Mouse (Mus musculus) bone marrow macrophage, adult 2 months (primary cell): ENCODE results near the gene Col24a1. TPM values are rescaled to one million over a fixed set of nuclear protein-coding genes. Genes with fewer than 3 reads are reported as not detected.

Source experiments
- H3K27ac ChIP-seq: 2 replicates; pipeline ENCODE4 v1.5.1; 2012; ENCODE audit warnings: low read depth, low read length; ENCODE audit not compliant: insufficient read depth
- H3K4me1 ChIP-seq: 2 replicates; pipeline ENCODE4 v1.6.1; 2012; ENCODE audit warnings: low read length; ENCODE audit not compliant: control insufficient read depth, insufficient read depth
- H3K4me3 ChIP-seq: 2 replicates; pipeline ENCODE4 v1.5.1; 2012; ENCODE audit warnings: mild to moderate bottlenecking, low read length, moderate library complexity; ENCODE audit not compliant: insufficient read depth
- CTCF ChIP-seq: IDR thresholded peaks from 2 replicates; pipeline ENCODE4 v1.5.1; 2012; ENCODE audit warnings: low read depth, mild to moderate bottlenecking, low read length, moderate library complexity
- POLR2A ChIP-seq: IDR thresholded peaks from 2 replicates; pipeline ENCODE4 v1.6.1; 2012; ENCODE audit warnings: mild to moderate bottlenecking, low read depth, low read length, borderline replicate concordance
- polyA plus RNA-seq: library from polyadenylated mRNA; stranded (reverse); fragments of >200 nt; gene quantifications from 2 replicates; pipeline ENCODE4 v1.2.4, GENCODE M21; 2012; ENCODE audit not compliant: missing spikeins, insufficient read depth, insufficient read length

Col24a1 gene
- polyA plus RNA-seq, 1 experiment, result not detected

DNA sequence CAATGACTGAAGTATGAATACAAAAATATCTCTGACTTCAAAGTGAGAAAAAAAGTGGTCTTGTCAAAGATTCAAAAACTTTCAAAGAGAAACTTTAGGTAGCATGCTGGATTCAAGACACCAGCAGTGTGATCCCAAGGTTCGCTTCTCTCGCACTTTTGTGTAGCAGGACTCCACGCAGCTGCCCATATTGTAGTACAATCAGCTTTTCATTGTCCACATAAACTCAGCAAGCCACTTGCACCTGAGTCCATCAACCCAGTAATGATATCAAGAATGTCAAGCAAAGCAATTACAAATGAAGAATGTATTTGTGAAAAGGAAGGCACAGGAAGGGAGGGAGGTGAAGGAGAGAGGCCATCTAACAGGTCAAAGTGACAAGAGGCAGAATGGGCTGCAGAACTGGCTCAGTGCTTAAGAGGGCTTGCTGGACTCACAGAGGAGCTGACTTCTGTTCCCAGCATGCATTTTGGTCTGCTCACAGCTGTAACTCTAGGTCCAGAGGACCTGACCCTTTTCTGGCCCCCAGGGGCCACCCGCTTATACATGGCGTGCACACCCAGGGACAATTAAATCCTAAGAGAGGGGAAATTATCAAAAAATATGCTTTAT lies 7.8 kb downstream of the Col24a1 start:
- no peak overlapping the region for H3K4me3 ChIP-seq
- TF ChIP-seq POLR2A, result no peak
- no peak for TF ChIP-seq CTCF
- no peaks in the 10 kb centered on the region for H3K4me1 ChIP-seq
- no peak overlapping the region for H3K27ac ChIP-seq

DNA sequence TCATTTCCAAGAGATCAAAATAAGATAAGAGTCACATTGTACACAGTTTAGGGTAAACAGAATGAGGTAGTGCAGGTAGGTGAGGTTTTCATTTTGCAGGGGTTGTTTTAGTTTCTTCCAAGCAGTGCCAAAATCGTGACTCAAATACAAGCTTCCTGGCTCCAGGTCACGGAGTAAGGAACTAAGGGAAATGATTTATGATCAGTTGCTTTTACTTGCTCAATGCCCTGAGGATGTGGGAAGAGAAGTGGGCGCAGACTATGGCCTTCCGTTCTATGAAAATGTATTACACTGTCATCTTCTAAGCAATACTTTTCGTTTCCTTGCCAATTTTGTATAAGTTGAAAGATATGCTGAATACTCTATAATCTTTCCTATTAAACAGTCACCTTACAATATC lies 13.0 kb downstream of the Col24a1 start:
- peaks cover 8% of the 10 kb centered on the region; the same call in 1 of the 2 replicates for H3K4me1 ChIP-seq
- H3K4me3 ChIP-seq, result no peak overlapping the region
- no peak overlapping the region for H3K27ac ChIP-seq
- TF ChIP-seq CTCF (no peak), POLR2A (no peak)

DNA sequence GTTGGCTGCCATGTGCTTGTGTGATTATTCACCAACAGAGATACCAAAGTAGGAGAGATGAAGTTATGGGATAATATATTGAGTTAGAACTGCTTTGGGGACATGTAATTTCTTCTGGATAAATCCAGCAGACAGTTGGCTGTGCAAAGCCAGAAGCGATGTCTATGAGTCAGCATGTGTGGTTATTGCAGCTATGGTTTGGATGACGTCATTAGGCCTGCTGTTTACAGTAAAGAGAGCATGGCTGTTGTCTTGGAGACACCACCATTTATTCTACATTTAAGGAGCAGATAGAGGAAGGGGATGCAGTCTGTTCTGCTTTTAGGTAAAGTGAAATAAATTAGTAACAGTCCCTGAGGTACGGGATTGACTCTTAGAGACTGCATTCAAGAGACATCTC lies 14.9 kb downstream of the Col24a1 start:
- Histone ChIP-seq H3K4me3 (no peak overlapping the region), H3K4me1 (peaks cover 8% of the 10 kb centered on the region; the same call in 1 of the 2 replicates), H3K27ac (no peak overlapping the region)
- TF ChIP-seq CTCF (no peak), POLR2A (no peak)

DNA sequence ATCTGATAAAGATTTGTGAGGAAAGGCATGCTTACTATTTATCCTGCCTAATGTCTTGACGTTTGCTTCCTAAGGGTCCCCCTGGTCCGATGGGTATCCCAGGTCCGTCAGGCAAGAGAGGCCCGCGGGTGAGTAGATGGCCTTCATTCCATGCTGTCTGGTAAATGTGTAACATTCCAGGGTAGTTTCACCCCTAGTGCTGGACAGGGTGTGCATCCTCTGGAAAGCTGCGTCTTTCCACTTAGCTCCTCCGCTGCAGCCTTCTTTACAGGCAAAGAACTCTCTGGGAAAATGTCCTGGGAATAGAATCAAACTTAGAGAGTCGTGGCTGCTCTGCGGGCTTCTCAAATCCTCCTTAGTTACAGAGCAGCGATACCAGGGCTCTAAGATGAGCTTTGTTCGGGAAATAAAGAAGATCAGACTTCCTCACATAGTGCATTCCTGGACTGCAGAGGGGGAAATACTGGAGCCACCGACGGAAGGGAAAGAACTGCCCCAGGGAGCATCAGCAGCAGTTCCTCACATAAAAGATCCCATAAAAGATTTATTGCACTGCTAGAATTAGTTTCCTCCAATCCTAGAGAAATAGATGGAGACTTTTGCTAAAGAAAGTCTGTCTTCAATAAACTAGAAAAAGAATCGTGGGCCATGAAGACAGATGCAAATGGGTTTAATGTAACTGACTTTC lies 28.5 kb downstream of the Col24a1 start:
- TF ChIP-seq CTCF (no peak), POLR2A (no peak)
- no peak overlapping the region for H3K4me3 ChIP-seq
- no peaks in the 10 kb centered on the region for H3K4me1 ChIP-seq
- no peak overlapping the region for H3K27ac ChIP-seq

DNA sequence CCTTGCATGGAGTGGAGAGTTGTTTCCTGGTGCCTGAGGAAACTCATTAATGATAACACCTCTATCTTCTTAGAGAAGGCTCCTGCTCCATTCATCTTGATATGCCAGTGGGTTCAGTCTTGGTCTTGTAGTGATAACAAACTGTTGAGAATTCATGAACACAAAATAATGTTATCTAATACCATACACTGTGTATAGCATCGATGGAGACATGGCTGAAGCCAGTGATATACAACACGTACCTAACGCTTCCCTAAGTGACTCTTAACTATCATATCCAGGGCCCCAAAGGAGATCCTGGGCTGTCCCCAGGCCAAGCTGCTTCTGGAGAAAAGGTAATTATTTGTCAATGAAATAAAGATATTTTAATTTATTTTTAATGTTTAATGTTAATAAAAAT lies 33.1 kb downstream of the Col24a1 start:
- peaks cover 2% of the 10 kb centered on the region; the same call in 1 of the 2 replicates for H3K4me1 ChIP-seq
- no peak overlapping the region for H3K27ac ChIP-seq
- no peak for TF ChIP-seq POLR2A
- no peak for TF ChIP-seq CTCF
- no peak overlapping the region for H3K4me3 ChIP-seq

- H3K27ac ChIP-seq, result no peak overlapping the region
- TF ChIP-seq CTCF, result no peak
- no peak for TF ChIP-seq POLR2A
- no peak overlapping the region for H3K4me3 ChIP-seq
- peaks cover 2% of the 10 kb centered on the region; the same call in 1 of the 2 replicates for H3K4me1 ChIP-seq
These were observed 39.4 kb downstream of the Col24a1 start for GRCm38 (mm10) chr3:145331642-145332041.

- TF ChIP-seq POLR2A, result no peak
- TF ChIP-seq CTCF, result no peak
- Histone ChIP-seq H3K4me3 (no peak overlapping the region), H3K4me1 (peaks cover 2% of the 10 kb centered on the region; the same call in 1 of the 2 replicates), H3K27ac (no peak overlapping the region)
These were observed 41.8 kb downstream of the Col24a1 start for GRCm38 (mm10) chr3:145334046-145334445.

DNA sequence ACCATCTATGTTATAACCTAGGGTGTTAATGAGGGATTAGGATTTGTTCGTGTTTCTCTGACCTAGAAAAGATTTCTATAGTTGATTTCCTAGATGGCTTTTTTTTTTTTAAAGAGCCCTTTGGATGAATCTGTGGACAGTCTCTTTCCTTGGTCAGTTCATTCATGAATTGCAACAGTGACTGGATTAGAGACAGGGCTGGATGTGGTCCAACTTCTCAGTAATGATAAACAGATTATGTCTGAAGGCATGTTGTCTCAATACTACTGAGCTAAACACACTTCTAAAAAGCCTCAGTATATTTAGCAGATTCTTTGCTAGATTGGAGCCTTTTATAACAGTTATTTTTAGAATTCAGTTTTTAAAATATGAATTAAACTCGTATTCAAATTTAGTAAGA lies 44.9 kb downstream of the Col24a1 start:
- Histone ChIP-seq H3K4me3 (no peak overlapping the region), H3K27ac (no peak overlapping the region), H3K4me1 (no peaks in the 10 kb centered on the region)
- TF ChIP-seq POLR2A, result no peak

GRCm38 (mm10) chr3:145339851-145340499 lies 47.7 kb downstream of the Col24a1 start:
- Histone ChIP-seq H3K27ac (no peak overlapping the region), H3K4me3 (no peak overlapping the region), H3K4me1 (no peaks in the 10 kb centered on the region)
- TF ChIP-seq POLR2A (no peak), CTCF (no peak)

DNA sequence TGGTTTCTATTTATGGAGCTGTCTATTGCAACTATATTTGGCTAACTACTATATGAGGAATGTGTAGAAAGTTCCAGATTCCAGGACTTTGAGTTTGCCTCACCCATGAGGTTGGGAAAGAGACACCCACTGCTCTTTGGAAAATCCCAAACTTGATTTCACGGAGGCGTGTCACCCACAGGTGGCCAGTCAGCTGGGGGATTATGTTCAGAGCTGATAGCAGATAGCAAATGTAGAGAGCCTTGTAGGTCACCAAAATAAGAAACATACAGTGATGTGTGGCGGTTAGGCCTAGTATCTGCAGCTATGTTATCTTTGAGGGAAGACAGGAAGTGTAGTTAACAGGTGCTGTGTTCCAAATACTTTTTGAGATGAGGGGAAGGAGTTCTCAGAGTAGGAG lies 56.4 kb downstream of the Col24a1 start:
- H3K4me1 ChIP-seq, result no peaks in the 10 kb centered on the region
- TF ChIP-seq CTCF, result no peak
- TF ChIP-seq POLR2A, result no peak
- no peak overlapping the region for H3K27ac ChIP-seq
- H3K4me3 ChIP-seq, result no peak overlapping the region
